Mouse (Mus musculus): ENCODE data around the gene Lin28a.

- TF ChIP-seq CTCF (IDR thresholded peaks at IDR 0.05; ENCODE audit: extremely low read depth, insufficient read depth, low read length) (no peak), POLR2A (IDR thresholded peaks at IDR 0.05; ENCODE audit: extremely low read depth, insufficient read depth, low read length) (no peak)
Observed at GRCm38 (mm10) chr4:134018038-134018778, 433 bp downstream of the Lin28a start.

Data from cortical plate, adult 2 months (tissue).